Mouse (Mus musculus) brown adipose tissue, adult 24 weeks (tissue): ENCODE results near the gene Bcl2. TPM values are rescaled to one million over a fixed set of nuclear protein-coding genes. Genes with fewer than 3 reads are reported as not detected.
"Not testable (repeated sequence)": the region's sequence is repeated elsewhere in the genome, so short reads cannot be mapped to it uniquely, and the experiment has no call there.

ENCODE experiments used
- H3K27ac ChIP-seq: fragments of 200-500 bp; replicated peaks from 2 replicates; pipeline ENCODE4 v1.5.1; 2012; ENCODE audit warnings: low read depth, mild to moderate bottlenecking, low read length
- H3K4me1 ChIP-seq: fragments of 200-500 bp; 2 replicates; pipeline ENCODE4 v1.6.1; 2012; ENCODE audit warnings: low read length, mixed read lengths; ENCODE audit not compliant: control insufficient read depth, insufficient read depth, insufficient read length
- H3K4me3 ChIP-seq: fragments of 200-500 bp; 2 replicates; pipeline ENCODE4 v1.5.1; 2012; ENCODE audit warnings: low read depth, mild to moderate bottlenecking, low read length, moderate library complexity; ENCODE audit not compliant: insufficient read depth
- polyA plus RNA-seq: library from polyadenylated mRNA; stranded (reverse); fragments of >200 nt; gene quantifications from 2 replicates; pipeline ENCODE4 v1.2.4, GENCODE M21; 2012; ENCODE audit not compliant: missing spikeins, insufficient read depth, insufficient read length

The Bcl2 gene
- polyA plus RNA-seq, 1 experiment = 1.3 TPM

GRCm38 (mm10) chr1:106722061-106722460 lies 8.0 kb upstream of the Bcl2 start:
- Histone ChIP-seq H3K27ac (no peak overlapping the region), H3K4me3 (no peak overlapping the region), H3K4me1 (no peaks in the 10 kb centered on the region)

- H3K27ac ChIP-seq, H3K4me1 ChIP-seq, H3K4me3 ChIP-seq: not testable (repeated sequence)
Measured at GRCm38 (mm10) chr1:106717736-106718135, 3.7 kb upstream of the Bcl2 start.

- Histone ChIP-seq H3K4me1 (peaks cover 2% of the 10 kb centered on the region; the same call in 1 of the 2 replicates), H3K27ac (no peak overlapping the region), H3K4me3 (no peak overlapping the region)
Measured at GRCm38 (mm10) chr1:106717071-106717601, 3.1 kb upstream of the Bcl2 start.

- peaks cover 3% of the 10 kb centered on the region; the same call in 1 of the 2 replicates for H3K4me1 ChIP-seq
- no peak overlapping the region for H3K27ac ChIP-seq
- no peak overlapping the region for H3K4me3 ChIP-seq
Measured at GRCm38 (mm10) chr1:106716141-106716540, 2.1 kb upstream of the Bcl2 start.

- Histone ChIP-seq H3K4me1 (peaks cover 3% of the 10 kb centered on the region; the same call in 1 of the 2 replicates), H3K27ac (no peak overlapping the region), H3K4me3 (no peak overlapping the region)
Measured at GRCm38 (mm10) chr1:106715111-106716083, 1.3 kb upstream of the Bcl2 start.

- Histone ChIP-seq H3K4me3 (peak overlapping the region; percentile 91), H3K27ac (peak overlapping the region; percentile 72), H3K4me1 (peaks cover 3% of the 10 kb centered on the region; the same call in 1 of the 2 replicates)
Measured at GRCm38 (mm10) chr1:106714530-106714981, 482 bp upstream of the Bcl2 start.

GRCm38 (mm10) chr1:106712330-106712729 lies 1.7 kb downstream of the Bcl2 start:
- peak overlapping the region; percentile 56 for H3K4me3 ChIP-seq
- H3K27ac ChIP-seq = no peak overlapping the region
- peaks cover 3% of the 10 kb centered on the region; the same call in 1 of the 2 replicates for H3K4me1 ChIP-seq

- H3K4me3 ChIP-seq = peak overlapping the region; percentile 56; the same call in 1 of the 2 replicates
- H3K27ac ChIP-seq = no peak overlapping the region
- H3K4me1 ChIP-seq = peaks cover 3% of the 10 kb centered on the region; the same call in 1 of the 2 replicates
Measured at GRCm38 (mm10) chr1:106711356-106712125, 2.5 kb downstream of the Bcl2 start.

- no peak overlapping the region for H3K4me3 ChIP-seq
- no peak overlapping the region for H3K27ac ChIP-seq
- peaks cover 3% of the 10 kb centered on the region; the same call in 1 of the 2 replicates for H3K4me1 ChIP-seq
Measured at GRCm38 (mm10) chr1:106710202-106710601, 3.9 kb downstream of the Bcl2 start.

GRCm38 (mm10) chr1:106707036-106707880 lies 6.8 kb downstream of the Bcl2 start:
- Histone ChIP-seq H3K4me3 (no peak overlapping the region), H3K27ac (no peak overlapping the region), H3K4me1 (peaks cover 3% of the 10 kb centered on the region; the same call in 1 of the 2 replicates)

- H3K4me3 ChIP-seq = no peak overlapping the region
- no peaks in the 10 kb centered on the region for H3K4me1 ChIP-seq
- H3K27ac ChIP-seq = no peak overlapping the region
Measured at GRCm38 (mm10) chr1:106703183-106703582, 10.9 kb downstream of the Bcl2 start.

GRCm38 (mm10) chr1:106702471-106703175 lies 11.5 kb downstream of the Bcl2 start:
- no peak overlapping the region for H3K27ac ChIP-seq
- H3K4me3 ChIP-seq = no peak overlapping the region
- no peaks in the 10 kb centered on the region for H3K4me1 ChIP-seq

GRCm38 (mm10) chr1:106700520-106701114 lies 13.5 kb downstream of the Bcl2 start:
- H3K27ac ChIP-seq = no peak overlapping the region
- peaks cover 1% of the 10 kb centered on the region; the same call in 1 of the 2 replicates for H3K4me1 ChIP-seq
- H3K4me3 ChIP-seq = no peak overlapping the region
